Mouse (Mus musculus) stomach, postnatal 0 days (tissue): ENCODE measurements around the gene Tent4a.

Experiments
- CTCF ChIP-seq: IDR thresholded peaks from 2 replicates; pipeline ENCODE4 v1.5.1; 2016; ENCODE audit warnings: antibody characterized with exemption, low read depth, mild to moderate bottlenecking, moderate library complexity
- EP300 ChIP-seq: optimal IDR thresholded peaks from 2 replicates; pipeline ENCODE3; 2016; ENCODE audit warnings: antibody characterized with exemption

- TF ChIP-seq CTCF (peak; percentile 39), EP300 (no peak)
Observed at GRCm38 (mm10) chr13:69532893-69533404, 1.5 kb downstream of the Tent4a start.
